8 mouse cellular contexts compared by ENCODE assay signal in genomic region chr2:166154749-166155453, GRCm38 (mm10). TPM values are rescaled to one million over a fixed set of nuclear protein-coding genes. Genes with fewer than 3 reads are reported as not detected.
DNase-seq lines count a peak whose midpoint lies in the region; ATAC-seq and TF ChIP-seq lines count a peak whose summit lies in the region.

No protein-coding gene starts in this region.

- ATAC-seq in heart, embryonic 15.5 days (replicated peaks; ENCODE audit: insufficient number of reproducible peaks, insufficient read depth, low FRiP score, low read depth): peak; percentile 38
- 0 out of 2 replicates have a peak, but pooled peaks have one; percentile 3 for ATAC-seq in megakaryocyte progenitor cell, adult 5-6 weeks (replicated peaks; ENCODE audit: poor library complexity)
- ATAC-seq in stomach, embryonic 16.5 days (ENCODE audit: insufficient read depth, low FRiP score): peak; percentile 6; the same call in 1 of the 2 replicates

- no peak for TF ChIP-seq POLR2A in spleen, adult 2 months (IDR thresholded peaks at IDR 0.05; ENCODE audit: low read depth, low read length)

- peak overlapping the region; percentile 51 for H3K4me3 ChIP-seq in spleen, adult 2 months (ENCODE audit: extremely low read depth, insufficient read depth, insufficient read length)
- peak overlapping the region; percentile 71 for H3K4me3 ChIP-seq in heart, embryonic 15.5 days
- peak overlapping the region; percentile 71 for H3K4me3 ChIP-seq in left cerebral cortex, adult 2 months
- peak overlapping the region; percentile 75 for H3K4me3 ChIP-seq in stomach, embryonic 16.5 days (replicated peaks; ENCODE audit: low read length)

- peak overlapping the region; percentile 39; the same call in 1 of the 2 replicates for H3K27ac ChIP-seq in spleen, adult 2 months (ENCODE audit: insufficient read depth, low read length)
- peak overlapping the region; percentile 93 for H3K27ac ChIP-seq in heart, embryonic 15.5 days
- H3K27ac ChIP-seq in left cerebral cortex, adult 2 months: peak overlapping the region; percentile 88
- peak overlapping the region; percentile 94 for H3K27ac ChIP-seq in stomach, embryonic 16.5 days (ENCODE audit: low read length)

- H3K4me2 ChIP-seq in heart, embryonic 15.5 days: peak overlapping the region; percentile 77
- H3K4me2 ChIP-seq in stomach, embryonic 16.5 days (ENCODE audit: low read depth, low read length): peak overlapping the region; percentile 94

- intact Hi-C loops in left cerebral cortex, adult 2 months (cut with DNase I): loop anchor here (1.0 to 5.0 kb wide), 4 partner anchors 182 to 409 kb away; no protein-coding TSS in a partner anchor

- H3K9me3 ChIP-seq in heart, embryonic 15.5 days (replicated peaks): no peaks in the 10 kb centered on the region; the same call in 1 of the 2 replicates
- no peaks in the 10 kb centered on the region for H3K9me3 ChIP-seq in stomach, embryonic 16.5 days (replicated peaks; ENCODE audit: control insufficient read depth, low read length)

- H3K27me3 ChIP-seq in spleen, adult 2 months (ENCODE audit: control insufficient read depth, insufficient read depth, low read length): peaks cover 18% of the 10 kb centered on the region
- H3K27me3 ChIP-seq in heart, embryonic 15.5 days: no peaks in the 10 kb centered on the region
- no peaks in the 10 kb centered on the region for H3K27me3 ChIP-seq in stomach, embryonic 16.5 days (ENCODE audit: control insufficient read depth, insufficient read depth, low read length)

- peak; percentile 57 to 66 for DNase-seq in adrenal gland, adult 18-20 months (ENCODE audit: low spot score in 2 of 2)
- DNase-seq in adrenal gland, adult 8-10 months: no peak
- no peak for DNase-seq in spleen, adult 2 months (ENCODE audit: low read depth in 1 of 2, low spot score in 2 of 2)
- DNase-seq in spleen, postnatal 14 days (ENCODE audit: low spot score in 2 of 2): no peak
- DNase-seq in left cerebral cortex, adult 2 months (ENCODE audit: extremely low spot score in 1 of 2, low spot score in 2 of 2): peak; percentile 49 to 56

- H3K9ac ChIP-seq in heart, embryonic 15.5 days: peak overlapping the region; percentile 89
- peak overlapping the region; percentile 91 for H3K9ac ChIP-seq in stomach, embryonic 16.5 days (ENCODE audit: low read length)

- no peak for TF ChIP-seq CTCF in spleen, adult 2 months (IDR thresholded peaks at IDR 0.05; ENCODE audit: extremely low read depth, insufficient read depth, insufficient read length, insufficient replicate concordance)
- TF ChIP-seq CTCF in left cerebral cortex, adult 2 months (IDR thresholded peaks at IDR 0.05): no peak

- no peaks in the 10 kb centered on the region for H3K36me3 ChIP-seq in spleen, adult 2 months (ENCODE audit: control insufficient read depth, insufficient read depth, low read length)
- H3K36me3 ChIP-seq in heart, embryonic 15.5 days: no peaks in the 10 kb centered on the region
- H3K36me3 ChIP-seq in stomach, embryonic 16.5 days (ENCODE audit: control insufficient read depth, insufficient read depth, low read length): no peaks in the 10 kb centered on the region

- WGBS in spleen, adult 2 months: under 1% methylated on average over 89 of the region's 95 CpGs
- under 1% methylated on average over 95 of the region's 95 CpGs for WGBS in heart, embryonic 15.5 days
- under 1% methylated on average over 90 of the region's 95 CpGs for WGBS in stomach, embryonic 16.5 days

- peaks cover 5% of the 10 kb centered on the region; the same call in 1 of the 2 replicates for H3K4me1 ChIP-seq in spleen, adult 2 months (ENCODE audit: control insufficient read depth, insufficient read depth, insufficient read length)
- peaks cover 48% of the 10 kb centered on the region for H3K4me1 ChIP-seq in heart, embryonic 15.5 days (replicated peaks)
- peaks cover 40% of the 10 kb centered on the region for H3K4me1 ChIP-seq in stomach, embryonic 16.5 days (ENCODE audit: control insufficient read depth, insufficient read depth, low read length)

RNA-seq across cellular contexts. Expression of gene Sulf2, which starts 0.6 kb away (rescaled TPM):
- total RNA-seq in adrenal gland, adult 18-20 months (2021): 100 to 1,000 TPM in 1 of 2 experiments, 10 to 100 TPM in 1; 50.8 to 108 TPM
- total RNA-seq in adrenal gland, adult 8-10 months (2022): 100 to 1,000 TPM in 2 of 4 experiments, 10 to 100 TPM in 2; 44.6 to 150 (median 89.6) TPM
- 20.0 and 24.2 TPM in 2 replicates for polyA plus RNA-seq in spleen, adult 2 months (2012; rRNA removed)
- polyA plus RNA-seq in heart, embryonic 15.5 days (2015; fragmentation: Nextera tagmentation; extraction: Ambion mirVana): 80.6 and 94.0 TPM in 2 replicates
- 100 to 1,000 TPM; 100 to 102 TPM for total RNA-seq in left cerebral cortex, adult 2 months (2021)
- 1.3 and 3.5 TPM in 2 replicates for total RNA-seq in megakaryocyte progenitor cell, adult 5-6 weeks (2015)
- 0.88 and 1.5 TPM in 2 replicates for total RNA-seq in megakaryocyte progenitor cell, adult 5-6 weeks (2017)
- 119 and 124 TPM in 2 replicates for polyA plus RNA-seq in stomach, embryonic 16.5 days (2015; fragmentation: Nextera tagmentation; extraction: Ambion mirVana)

Comparison
In these comparisons a context has a peak if more than half of its experiments do, and no peak if none do; other contexts are left out.
1. DNase-seq: peak in adrenal gland, adult 18-20 months (2 of 2) and left cerebral cortex, adult 2 months (2 of 2); none in adrenal gland, adult 8-10 months (single experiment), spleen, adult 2 months (0 of 2) and spleen, postnatal 14 days (0 of 2).
2. H3K27ac ChIP-seq: peak in every context shown above with its lines; median percentile 94 in stomach, embryonic 16.5 days; 93 in heart, embryonic 15.5 days; 88 in left cerebral cortex, adult 2 months; 39 in spleen, adult 2 months.
3. RNA of gene Sulf2, which starts 0.6 kb away (total RNA-seq): 44.6 to 150 TPM in adrenal gland, adult 8-10 months, 50.8 to 108 TPM in adrenal gland, adult 18-20 months and 100 to 102 TPM in left cerebral cortex, adult 2 months; 0.88 to 3.5 TPM in megakaryocyte progenitor cell, adult 5-6 weeks; every median in the first group is over 10 times any median in the second.
4. Peak in every context shown above with its lines, with median percentiles within 50 percentile points of each other: H3K4me3 ChIP-seq and ATAC-seq.